Comparison of ENCODE assay signal across 10 mouse cellular contexts in genomic region chr17:79068581-79068980, GRCm38 (mm10). TPM values are rescaled to one million over a fixed set of nuclear protein-coding genes. Genes with fewer than 3 reads are reported as not detected.
DNase-seq lines count a peak whose midpoint lies in the region; ATAC-seq and TF ChIP-seq lines count a peak whose summit lies in the region.
"Had no signal": no experiment of that assay in that cellular context is flagged by ENCODE, and none has a peak within 500 bp of the region (broad histone marks: within the 10 kb centered on the region; RNA-seq: fewer than 3 reads in every experiment).

No protein-coding gene starts in this region.

- WGBS in intestine, embryonic 14.5 days: 37% methylated on average over 7 of the region's 7 CpGs
- 56% methylated on average over 7 of the region's 7 CpGs for WGBS in intestine, postnatal 0 days
- WGBS in embryonic facial prominence, embryonic 14.5 days: 35% methylated on average over 7 of the region's 7 CpGs
- 45% methylated on average over 7 of the region's 7 CpGs for WGBS in limb, embryonic 13.5 days
- 55% methylated on average over 7 of the region's 7 CpGs for WGBS in stomach, embryonic 16.5 days
- 87% methylated on average over 7 of the region's 7 CpGs for WGBS in midbrain, embryonic 10.5 days

- no peaks in the 10 kb centered on the region for H3K27me3 ChIP-seq in intestine, embryonic 14.5 days (replicated peaks; ENCODE audit: control insufficient read depth, insufficient read depth, low read length)
- no peaks in the 10 kb centered on the region for H3K27me3 ChIP-seq in intestine, postnatal 0 days (replicated peaks; ENCODE audit: control insufficient read depth, insufficient read depth, low read length)
- no peaks in the 10 kb centered on the region for H3K27me3 ChIP-seq in embryonic facial prominence, embryonic 14.5 days (replicated peaks; ENCODE audit: control insufficient read depth, insufficient read depth, low read length)
- no peaks in the 10 kb centered on the region for H3K27me3 ChIP-seq in limb, embryonic 13.5 days
- no peaks in the 10 kb centered on the region for H3K27me3 ChIP-seq in stomach, embryonic 16.5 days (ENCODE audit: control insufficient read depth, insufficient read depth, low read length)
- no peaks in the 10 kb centered on the region for H3K27me3 ChIP-seq in midbrain, embryonic 10.5 days (ENCODE audit: low read depth, poor library complexity, severe bottlenecking)

- intact Hi-C loops in heart, postnatal 25 days (cut with DNase I): no loop called here

- no peak for DNase-seq in intestine, embryonic 14.5 days (ENCODE audit: low spot score)
- DNase-seq in embryonic facial prominence, embryonic 14.5 days (ENCODE audit: low spot score): peak; percentile 56
- no peak for DNase-seq in midbrain, embryonic 10.5 days (ENCODE audit: low spot score)
- DNase-seq in heart, postnatal 25 days (ENCODE audit: low spot score): no peak
- DNase-seq: cerebellum, postnatal 36 days; lung, adult 2 months; thymus, postnatal 14 days had no signal

- no peak overlapping the region for H3K4me3 ChIP-seq in intestine, embryonic 14.5 days (ENCODE audit: low read depth, low read length)
- no peak overlapping the region for H3K4me3 ChIP-seq in intestine, postnatal 0 days (ENCODE audit: low read depth, low read length)
- H3K4me3 ChIP-seq in embryonic facial prominence, embryonic 14.5 days (ENCODE audit: low read depth, low read length): no peak overlapping the region
- no peak overlapping the region for H3K4me3 ChIP-seq in limb, embryonic 13.5 days
- H3K4me3 ChIP-seq in stomach, embryonic 16.5 days (replicated peaks; ENCODE audit: low read length): no peak overlapping the region
- H3K4me3 ChIP-seq in midbrain, embryonic 10.5 days: no peak overlapping the region

- no peaks in the 10 kb centered on the region for H3K36me3 ChIP-seq in intestine, embryonic 14.5 days (ENCODE audit: control insufficient read depth, insufficient read depth, low read length)
- no peaks in the 10 kb centered on the region for H3K36me3 ChIP-seq in intestine, postnatal 0 days (ENCODE audit: control insufficient read depth, insufficient read depth)
- no peaks in the 10 kb centered on the region for H3K36me3 ChIP-seq in embryonic facial prominence, embryonic 14.5 days (ENCODE audit: control insufficient read depth, insufficient read depth, low read length)
- no peaks in the 10 kb centered on the region for H3K36me3 ChIP-seq in limb, embryonic 13.5 days
- H3K36me3 ChIP-seq in stomach, embryonic 16.5 days (ENCODE audit: control insufficient read depth, insufficient read depth, low read length): no peaks in the 10 kb centered on the region
- H3K36me3 ChIP-seq in midbrain, embryonic 10.5 days: no peaks in the 10 kb centered on the region

- H3K4me2 ChIP-seq in intestine, embryonic 14.5 days (ENCODE audit: low read length): peak overlapping the region; percentile 14; the same call in 1 of the 2 replicates
- no peak overlapping the region; the same call in 1 of the 2 replicates for H3K4me2 ChIP-seq in intestine, postnatal 0 days (replicated peaks; ENCODE audit: low read depth)
- peak overlapping the region; percentile 26 for H3K4me2 ChIP-seq in embryonic facial prominence, embryonic 14.5 days (ENCODE audit: low read depth, low read length)
- H3K4me2 ChIP-seq in limb, embryonic 13.5 days (replicated peaks): no peak overlapping the region
- H3K4me2 ChIP-seq in stomach, embryonic 16.5 days (ENCODE audit: low read depth, low read length): no peak overlapping the region

- no peak for ATAC-seq in intestine, embryonic 14.5 days (replicated peaks; ENCODE audit: low FRiP score, low TSS enrichment, low read depth)
- no peak for ATAC-seq in intestine, postnatal 0 days
- ATAC-seq in embryonic facial prominence, embryonic 14.5 days (ENCODE audit: low read depth): peak; percentile 25; the same call in 1 of the 2 replicates
- ATAC-seq in limb, embryonic 13.5 days (ENCODE audit: low FRiP score, low read depth): peak; percentile 15; the same call in 1 of the 2 replicates
- no peak for ATAC-seq in stomach, embryonic 16.5 days (ENCODE audit: insufficient read depth, low FRiP score)

- 0 out of 2 replicates have a peak, but pooled peaks cover 4% of the 10 kb centered on the region for H3K4me1 ChIP-seq in intestine, embryonic 14.5 days (replicated peaks; ENCODE audit: control insufficient read depth, insufficient read depth, low read length)
- no peaks in the 10 kb centered on the region for H3K4me1 ChIP-seq in intestine, postnatal 0 days (replicated peaks; ENCODE audit: control insufficient read depth, insufficient read depth, low read length)
- H3K4me1 ChIP-seq in embryonic facial prominence, embryonic 14.5 days (ENCODE audit: control insufficient read depth, insufficient read depth, low read length): peaks cover 8% of the 10 kb centered on the region; the same call in 1 of the 2 replicates
- peaks cover 14% of the 10 kb centered on the region; the same call in 1 of the 2 replicates for H3K4me1 ChIP-seq in limb, embryonic 13.5 days
- no peaks in the 10 kb centered on the region for H3K4me1 ChIP-seq in stomach, embryonic 16.5 days (ENCODE audit: control insufficient read depth, insufficient read depth, low read length)
- peaks cover 4% of the 10 kb centered on the region; the same call in 1 of the 2 replicates for H3K4me1 ChIP-seq in midbrain, embryonic 10.5 days

- no peak overlapping the region for H3K9ac ChIP-seq in intestine, embryonic 14.5 days (ENCODE audit: low read length)
- no peak overlapping the region for H3K9ac ChIP-seq in intestine, postnatal 0 days (ENCODE audit: low read depth, low read length)
- H3K9ac ChIP-seq in embryonic facial prominence, embryonic 14.5 days (ENCODE audit: low read depth, low read length): no peak overlapping the region
- H3K9ac ChIP-seq in limb, embryonic 13.5 days: no peak overlapping the region
- no peak overlapping the region for H3K9ac ChIP-seq in stomach, embryonic 16.5 days (ENCODE audit: low read length)

- H3K27ac ChIP-seq in intestine, embryonic 14.5 days (ENCODE audit: low read depth): peak overlapping the region; percentile 64
- H3K27ac ChIP-seq in intestine, postnatal 0 days (ENCODE audit: low read depth, low read length): no peak overlapping the region
- peak overlapping the region; percentile 73 for H3K27ac ChIP-seq in embryonic facial prominence, embryonic 14.5 days (replicated peaks; ENCODE audit: low read depth, low read length)
- H3K27ac ChIP-seq in limb, embryonic 13.5 days: peak overlapping the region; percentile 75
- peak overlapping the region; percentile 34; the same call in 1 of the 2 replicates for H3K27ac ChIP-seq in stomach, embryonic 16.5 days (ENCODE audit: low read length)
- no peak overlapping the region for H3K27ac ChIP-seq in midbrain, embryonic 10.5 days (replicated peaks)

- no peak for TF ChIP-seq CTCF in intestine, postnatal 0 days (IDR thresholded peaks at IDR 0.05; ENCODE audit: low read depth)

- no peaks in the 10 kb centered on the region for H3K9me3 ChIP-seq in intestine, embryonic 14.5 days (ENCODE audit: control insufficient read depth, low read length)
- no peaks in the 10 kb centered on the region for H3K9me3 ChIP-seq in intestine, postnatal 0 days (ENCODE audit: control insufficient read depth)
- no peaks in the 10 kb centered on the region for H3K9me3 ChIP-seq in embryonic facial prominence, embryonic 14.5 days (ENCODE audit: control insufficient read depth, low read length)
- no peaks in the 10 kb centered on the region for H3K9me3 ChIP-seq in limb, embryonic 13.5 days
- no peaks in the 10 kb centered on the region for H3K9me3 ChIP-seq in stomach, embryonic 16.5 days (replicated peaks; ENCODE audit: control insufficient read depth, low read length)
- H3K9me3 ChIP-seq in midbrain, embryonic 10.5 days (replicated peaks): no peaks in the 10 kb centered on the region

RNA-seq across cellular contexts. Expression of gene Qpct, which starts 16.9 kb away (rescaled TPM):
- polyA plus RNA-seq in intestine, embryonic 14.5 days (2014; fragmentation: Nextera tagmentation; extraction: Ambion mirVana): 10.6 and 12.6 TPM in 2 replicates
- 23.9 and 24.8 TPM in 2 replicates for polyA plus RNA-seq in intestine, postnatal 0 days (2015; fragmentation: Nextera tagmentation; extraction: Ambion mirVana)
- 14.0 and 18.1 TPM in 2 replicates for polyA plus RNA-seq in embryonic facial prominence, embryonic 14.5 days (2014; fragmentation: Nextera tagmentation; extraction: Ambion mirVana)
- 4.1 and 5.7 TPM in 2 replicates for polyA plus RNA-seq in limb, embryonic 13.5 days (2015; fragmentation: Nextera tagmentation; extraction: Ambion mirVana)
- polyA plus RNA-seq in stomach, embryonic 16.5 days (2015; fragmentation: Nextera tagmentation; extraction: Ambion mirVana): 16.3 and 18.4 TPM in 2 replicates
- 5.8 and 8.0 TPM in 2 replicates for polyA plus RNA-seq in midbrain, embryonic 10.5 days (2016; fragmentation: Nextera tagmentation; extraction: Ambion mirVana)
- total RNA-seq in heart, postnatal 25 days (2021): 1 to 10 TPM; 5.9 to 7.2 TPM

RNA-seq across cellular contexts. Expression of gene Prkd3, which starts 48.0 kb away (rescaled TPM):
- polyA plus RNA-seq in intestine, embryonic 14.5 days (2014; fragmentation: Nextera tagmentation; extraction: Ambion mirVana): 44.8 and 49.2 TPM in 2 replicates
- 9.9 and 11.1 TPM in 2 replicates for polyA plus RNA-seq in intestine, postnatal 0 days (2015; fragmentation: Nextera tagmentation; extraction: Ambion mirVana)
- polyA plus RNA-seq in embryonic facial prominence, embryonic 14.5 days (2014; fragmentation: Nextera tagmentation; extraction: Ambion mirVana): 42.3 and 49.2 TPM in 2 replicates
- 44.2 and 48.2 TPM in 2 replicates for polyA plus RNA-seq in limb, embryonic 13.5 days (2015; fragmentation: Nextera tagmentation; extraction: Ambion mirVana)
- polyA plus RNA-seq in stomach, embryonic 16.5 days (2015; fragmentation: Nextera tagmentation; extraction: Ambion mirVana): 32.9 and 35.7 TPM in 2 replicates
- 44.3 and 48.2 TPM in 2 replicates for polyA plus RNA-seq in midbrain, embryonic 10.5 days (2016; fragmentation: Nextera tagmentation; extraction: Ambion mirVana)
- total RNA-seq in heart, postnatal 25 days (2021): 10 to 100 TPM; 16.5 to 19.8 TPM

Comparison
In these comparisons a context has a peak if more than half of its experiments do, and no peak if none do; other contexts are left out.
1. H3K27ac ChIP-seq: peak in intestine, embryonic 14.5 days (single experiment), embryonic facial prominence, embryonic 14.5 days (single experiment), limb, embryonic 13.5 days (single experiment) and stomach, embryonic 16.5 days (single experiment); none in intestine, postnatal 0 days (single experiment) and midbrain, embryonic 10.5 days (single experiment).
2. H3K4me2 ChIP-seq: peak in intestine, embryonic 14.5 days (single experiment) and embryonic facial prominence, embryonic 14.5 days (single experiment); none in intestine, postnatal 0 days (single experiment), limb, embryonic 13.5 days (single experiment) and stomach, embryonic 16.5 days (single experiment).
3. ATAC-seq: peak in embryonic facial prominence, embryonic 14.5 days (single experiment) and limb, embryonic 13.5 days (single experiment); none in intestine, embryonic 14.5 days (single experiment), intestine, postnatal 0 days (single experiment) and stomach, embryonic 16.5 days (single experiment).